Mouse (Mus musculus): ENCODE measurements around the gene Armc12. TPM values are rescaled to one million over a fixed set of nuclear protein-coding genes. Genes with fewer than 3 reads are reported as not detected.
"Not testable (repeated sequence)": the region's sequence is repeated elsewhere in the genome, so short reads cannot be mapped to it uniquely, and the experiment has no call there.

The Armc12 gene
- total RNA-seq, 2 experiments from 2014 or later = not detected

DNA sequence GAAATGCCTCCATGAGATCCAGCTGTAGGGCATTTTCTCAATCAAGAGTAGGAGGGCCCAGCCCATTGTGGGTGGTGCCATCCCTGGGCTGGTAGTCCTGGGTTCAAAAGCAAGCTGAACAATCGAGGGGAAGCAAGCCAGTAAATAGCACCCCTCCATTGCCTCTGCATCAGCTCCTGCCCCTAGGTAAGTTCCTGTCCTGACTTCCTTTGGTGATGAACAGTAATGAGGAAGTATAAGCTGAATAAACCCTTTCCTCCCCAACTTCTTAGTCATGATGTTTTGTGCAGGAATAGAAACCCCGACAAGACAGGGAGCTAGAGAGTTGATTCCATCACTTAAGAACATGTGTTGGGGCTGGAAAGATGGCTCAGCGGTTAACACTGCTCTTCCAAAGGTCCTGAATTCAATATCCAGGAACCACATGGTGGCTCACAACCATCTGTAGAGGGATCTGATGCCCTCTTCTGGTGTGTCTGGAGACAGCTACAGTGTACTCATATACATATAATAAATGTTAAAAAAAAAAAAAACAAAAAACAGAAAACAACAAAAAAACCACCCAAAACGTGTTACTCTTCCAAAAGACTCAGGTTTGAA, 5.7 kb upstream of the Armc12 start:
- no peak for DNase-seq
- intact Hi-C loops (cut with DNase I) = loop anchor here (1.0 to 10.0 kb wide), 3 partner anchors 40 to 300 kb away; no protein-coding TSS in a partner anchor

DNA sequence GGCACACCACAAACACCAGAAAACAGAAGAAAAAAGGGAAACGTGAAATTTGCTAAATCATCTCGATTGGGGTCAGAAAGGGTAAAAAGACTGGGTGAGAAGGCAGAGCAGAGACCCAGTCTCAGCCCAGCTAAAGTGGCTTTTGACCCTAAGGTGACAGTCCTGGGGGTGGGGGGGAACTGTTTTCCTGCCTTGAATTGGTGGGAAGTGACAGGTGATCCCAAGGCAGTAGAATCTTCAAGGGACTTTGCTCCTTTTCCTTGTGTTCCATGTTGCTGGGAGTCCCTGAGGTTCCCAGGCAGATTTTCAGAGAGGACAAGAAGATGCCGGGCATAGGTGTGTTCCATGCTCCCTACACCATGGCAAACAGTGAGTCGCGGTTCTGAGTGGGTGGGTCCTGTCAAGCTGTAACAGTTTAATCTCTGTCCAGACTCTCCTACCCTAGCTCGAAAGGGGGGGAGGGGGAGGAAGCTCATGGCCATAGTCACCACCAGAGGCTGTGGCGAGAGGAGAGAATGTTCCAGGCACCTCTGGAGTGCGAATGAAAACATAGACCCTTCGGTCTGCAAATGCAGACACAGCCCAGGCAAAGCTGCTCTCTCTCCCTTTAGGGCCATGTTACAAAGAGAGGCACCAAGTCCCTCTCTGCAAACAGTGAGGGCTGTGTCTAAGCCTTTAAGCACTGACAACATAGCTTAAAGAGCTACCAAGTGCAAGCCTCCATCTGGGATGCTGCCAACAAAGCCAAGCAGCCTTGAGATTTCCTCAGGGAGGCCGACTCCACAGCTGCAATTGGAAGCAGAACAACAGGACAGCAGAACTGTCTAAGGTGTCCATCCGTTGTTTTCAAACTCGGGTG, 3.2 kb upstream of the Armc12 start:
- DNase-seq = no peak
- intact Hi-C loops (cut with DNase I) = loop anchor here (1.0 to 10.0 kb wide), 3 partner anchors 120 to 303 kb away; no protein-coding TSS in a partner anchor

DNA sequence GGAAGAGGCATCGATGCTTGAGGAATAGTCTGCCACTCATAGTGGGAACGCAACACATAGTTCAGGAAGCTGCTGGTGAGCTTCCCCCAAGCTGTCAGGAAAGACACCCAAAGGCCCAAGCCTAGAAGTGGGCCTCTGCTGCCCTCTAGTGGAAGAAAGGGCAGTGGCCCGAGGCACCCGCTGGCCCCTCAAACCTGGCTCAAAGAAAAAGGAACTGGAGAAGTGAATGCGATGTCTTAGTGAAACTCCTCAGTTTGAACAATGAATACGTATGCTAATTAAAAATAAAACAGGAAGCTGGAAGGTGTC, 2.6 kb upstream of the Armc12 start:
- intact Hi-C loops (cut with DNase I) = loop anchor here (1.0 to 10.0 kb wide), 3 partner anchors 121 to 303 kb away; no protein-coding TSS in a partner anchor
- DNase-seq = peak; percentile 91 to 93

DNA sequence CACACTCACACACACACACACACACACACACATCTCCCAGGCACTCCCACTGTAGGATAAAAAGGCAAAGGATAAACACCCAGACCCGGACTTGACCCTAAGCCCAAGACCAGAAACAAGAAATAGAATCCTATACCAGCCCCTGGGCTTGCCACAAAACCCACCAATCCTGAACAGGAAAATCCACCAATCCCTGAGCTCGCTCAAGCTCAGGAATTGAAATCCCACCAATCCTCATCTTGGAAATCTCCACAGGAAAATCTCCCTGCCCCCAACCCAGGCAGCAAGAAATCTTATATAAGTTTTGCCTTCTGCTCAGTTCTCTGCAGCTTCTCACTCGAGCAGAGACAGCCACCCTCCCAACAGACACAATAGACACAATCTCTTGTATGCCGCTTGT, 1.5 kb upstream of the Armc12 start:
- DNase-seq = no peak
- intact Hi-C loops (cut with DNase I) = loop anchor here (10.0 kb wide), 1 partner anchor 304 kb away; no protein-coding TSS in a partner anchor

DNA sequence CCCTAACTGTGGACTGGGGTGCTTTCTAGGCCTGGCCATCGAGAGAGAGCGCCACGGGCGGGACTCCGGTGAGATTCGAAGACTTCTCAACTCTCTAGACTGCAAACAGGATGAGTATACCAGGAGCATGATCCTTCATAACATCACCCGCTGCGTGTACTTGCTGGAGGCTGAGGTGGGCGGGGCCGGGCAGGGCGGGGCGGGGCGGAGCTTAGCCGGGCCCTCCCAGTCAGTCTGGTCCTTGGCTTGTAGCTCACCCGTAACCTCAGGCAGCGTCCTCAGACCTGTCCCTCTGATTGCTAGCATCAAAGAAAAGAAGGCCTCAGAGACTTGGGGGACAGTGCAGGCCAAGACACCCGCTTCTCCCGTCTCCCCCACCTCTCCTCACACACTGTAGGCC, 1.3 kb downstream of the Armc12 start:
- intact Hi-C loops (cut with DNase I) = no loop called here
- DNase-seq = no peak

DNA sequence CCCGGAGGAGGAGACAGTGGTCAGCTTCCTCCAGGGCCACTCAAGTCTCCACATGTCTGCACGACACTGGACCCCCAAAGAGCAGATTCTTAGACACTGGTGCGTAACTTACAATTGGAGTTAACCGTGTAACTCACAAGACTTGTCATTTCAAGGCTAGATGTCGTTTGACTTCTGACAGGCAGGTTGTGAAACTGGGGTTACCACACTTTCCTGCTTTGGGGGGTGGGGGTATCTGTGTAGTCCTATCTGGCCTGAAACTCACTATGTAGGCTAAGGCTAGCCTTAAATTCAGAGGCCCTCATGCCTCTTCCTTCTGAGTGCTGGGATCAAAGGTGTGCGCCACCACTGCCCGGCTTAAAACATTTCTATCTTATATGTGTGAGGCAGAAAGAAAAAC, 2.0 kb downstream of the Armc12 start:
- intact Hi-C loops (cut with DNase I) = no loop called here

DNA sequence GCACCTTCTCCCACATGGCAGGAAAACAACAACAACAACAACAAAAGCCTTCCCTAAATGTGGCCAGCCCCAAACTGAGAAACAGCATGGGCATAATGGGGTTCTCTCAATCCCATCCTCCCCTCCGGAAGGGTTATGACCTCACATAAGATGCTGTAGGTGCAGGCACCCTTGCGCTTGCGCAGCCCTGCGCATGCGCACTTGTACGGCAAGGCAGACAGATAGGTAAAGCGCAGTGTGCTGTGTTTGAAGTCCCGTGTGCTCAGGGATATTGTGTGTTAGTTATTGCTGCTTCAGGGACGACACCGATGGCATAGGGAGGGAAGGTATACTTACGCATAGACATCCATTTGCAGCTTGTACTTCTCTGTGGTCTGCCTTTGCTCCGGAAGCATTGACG, 2.7 kb downstream of the Armc12 start:
- intact Hi-C loops (cut with DNase I) = no loop called here
- no peak for DNase-seq

More for the DNA sequence above, 2.0 kb downstream of the Armc12 start:
- no peak for DNase-seq

DNA sequence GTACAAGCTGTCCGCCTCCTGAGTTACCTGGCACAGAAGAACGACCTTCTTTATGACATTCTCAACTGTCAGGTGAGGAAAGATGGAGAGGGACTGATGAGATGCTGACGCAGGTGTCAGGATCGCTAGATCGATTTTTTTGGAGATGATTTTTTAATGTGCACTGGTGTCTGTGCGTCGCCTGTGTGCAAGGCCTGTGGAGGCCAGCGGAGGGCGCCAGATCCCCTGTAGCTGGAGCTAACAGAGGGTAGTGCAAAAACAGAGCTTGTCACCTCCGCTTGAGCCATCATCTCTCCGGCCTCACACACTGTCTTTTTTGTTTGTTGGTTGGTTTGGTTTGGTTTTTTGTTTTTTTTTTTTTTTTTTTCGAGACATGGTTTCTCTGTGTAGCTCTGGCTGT, 7.3 kb downstream of the Armc12 start:
- no peak for DNase-seq
- intact Hi-C loops (cut with DNase I) = no loop called here

DNA sequence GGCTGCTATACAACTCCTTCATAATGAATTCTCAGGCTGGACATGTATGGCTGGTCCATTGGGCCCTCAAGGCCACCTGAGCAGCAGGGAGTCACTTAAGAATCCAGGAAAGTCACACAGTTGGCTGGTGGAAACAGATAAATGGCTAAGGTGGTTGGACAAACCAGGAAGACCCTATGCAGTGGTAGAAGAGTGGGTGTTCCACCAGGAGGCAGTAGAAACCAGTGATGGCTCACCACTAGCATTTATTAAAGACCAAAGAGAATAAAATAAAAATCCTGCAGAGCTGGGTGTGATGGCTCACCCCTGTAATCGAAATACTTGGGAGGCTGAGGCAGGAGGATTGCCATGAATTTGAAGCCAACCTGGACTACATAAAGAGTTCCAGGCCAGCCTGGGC, 16.3 kb downstream of the Armc12 start:
- peak in 1 of 2 experiments; percentile 35 for DNase-seq
- intact Hi-C loops (cut with DNase I) = loop anchor here (2.0 kb wide), 1 partner anchor 104 kb away; no protein-coding TSS in a partner anchor

DNA sequence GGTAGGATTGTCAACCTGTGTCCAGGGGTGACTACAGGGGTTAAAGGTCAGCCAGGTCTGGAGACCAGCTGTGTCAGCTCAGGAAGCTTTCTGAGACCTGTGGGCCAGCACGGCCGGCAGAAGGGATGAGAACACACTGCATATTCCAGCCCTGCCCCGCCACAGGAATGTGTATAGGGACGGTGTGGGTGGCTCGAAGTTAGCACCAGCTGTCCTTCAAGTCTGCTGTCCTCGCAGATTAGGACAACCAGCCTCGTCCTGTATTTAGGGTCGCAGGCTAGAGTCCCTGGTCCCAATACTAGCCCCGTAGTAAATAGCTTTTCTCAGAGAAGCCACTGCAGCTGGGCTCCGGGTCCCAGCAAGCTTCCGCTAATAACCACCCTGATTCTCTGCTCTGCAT, 17.9 kb downstream of the Armc12 start:
- no peak for DNase-seq
- intact Hi-C loops (cut with DNase I) = no loop called here

DNA sequence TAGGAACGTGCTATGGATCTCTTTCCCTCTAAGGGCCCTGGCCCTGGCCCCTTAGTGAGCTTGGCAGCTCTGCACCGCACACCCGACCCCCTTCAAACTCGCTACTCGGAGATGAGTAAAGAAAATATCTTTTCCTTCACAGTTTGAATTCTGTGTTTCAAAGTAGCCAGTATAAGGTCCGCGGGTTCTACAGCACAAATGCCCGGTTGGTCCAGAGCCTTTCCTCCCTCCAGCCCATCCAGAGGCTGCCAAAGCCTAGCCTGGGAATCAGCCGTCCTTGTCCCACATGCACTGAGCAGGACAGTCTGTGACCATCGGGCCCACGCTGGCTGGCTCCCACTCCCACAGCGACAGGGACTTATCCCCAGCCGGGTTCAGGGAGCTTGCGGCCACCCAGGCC, 18.5 kb downstream of the Armc12 start, which contains the start of gene Clpsl2:
Gene Clpsl2, plus strand, starts transcription at position 301 of the 400 bp plus-strand sequence.
- intact Hi-C loops (cut with DNase I) = no loop called here
- DNase-seq = no peak

DNA sequence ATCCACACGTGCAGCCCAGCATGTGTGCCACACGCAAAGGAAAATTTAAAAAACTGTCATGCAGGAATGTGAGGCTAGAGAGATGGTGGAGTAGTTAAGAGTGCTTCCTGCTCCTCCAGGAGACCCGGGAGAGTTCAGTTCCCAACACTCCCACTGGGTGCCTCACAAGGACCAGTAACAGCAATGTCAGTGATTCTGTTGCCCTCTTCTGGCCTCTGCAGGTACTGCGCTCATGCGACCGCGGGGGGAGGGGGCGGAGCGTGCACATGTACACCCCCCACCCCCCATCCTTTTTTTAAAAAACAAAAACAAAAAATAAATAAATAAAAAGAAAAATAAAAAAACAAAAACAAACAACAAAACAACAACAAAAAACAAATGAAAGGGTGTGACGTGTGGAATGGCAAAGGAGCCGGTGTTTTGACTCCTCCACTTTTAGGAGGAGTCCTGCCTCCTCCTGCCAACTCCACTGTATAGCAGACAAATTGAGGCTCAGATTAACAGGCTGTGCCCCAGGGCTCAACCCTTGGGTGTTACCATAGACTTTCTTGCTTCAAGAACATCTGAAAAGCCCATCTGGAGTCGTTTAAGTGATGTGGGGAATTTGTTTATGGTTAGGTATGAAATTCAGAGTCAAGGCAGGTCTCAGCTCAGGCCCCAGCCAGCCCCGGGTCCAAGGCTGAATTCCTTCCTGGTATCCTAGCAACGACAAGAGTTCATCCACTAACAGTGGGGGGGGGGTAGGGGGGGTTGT, 22.6 kb downstream of the Armc12 start:
- peak; percentile 73 to 84 for DNase-seq
- intact Hi-C loops (cut with DNase I) = no loop called here

DNA sequence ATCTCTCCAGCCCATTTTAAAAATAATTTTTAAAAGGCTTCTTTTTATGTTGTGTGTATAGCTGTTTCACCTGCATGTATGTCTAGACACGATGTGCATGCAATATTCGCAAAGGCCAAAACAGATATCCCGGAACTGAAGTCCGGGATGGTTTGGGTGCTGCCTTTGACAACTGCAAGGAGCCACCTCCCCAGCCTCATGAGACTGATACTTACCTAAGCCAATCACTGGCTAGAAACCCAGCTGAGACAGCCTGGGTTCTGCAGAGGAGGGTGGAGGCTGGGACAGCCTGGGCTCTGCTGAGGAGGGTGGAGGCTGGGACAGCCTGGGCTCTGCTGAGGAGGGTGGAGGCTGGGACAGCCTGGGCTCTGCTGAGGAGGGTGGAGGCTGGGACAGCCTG, 23.4 kb downstream of the Armc12 start:
- intact Hi-C loops (cut with DNase I); DNase-seq: not testable (repeated sequence)

DNA sequence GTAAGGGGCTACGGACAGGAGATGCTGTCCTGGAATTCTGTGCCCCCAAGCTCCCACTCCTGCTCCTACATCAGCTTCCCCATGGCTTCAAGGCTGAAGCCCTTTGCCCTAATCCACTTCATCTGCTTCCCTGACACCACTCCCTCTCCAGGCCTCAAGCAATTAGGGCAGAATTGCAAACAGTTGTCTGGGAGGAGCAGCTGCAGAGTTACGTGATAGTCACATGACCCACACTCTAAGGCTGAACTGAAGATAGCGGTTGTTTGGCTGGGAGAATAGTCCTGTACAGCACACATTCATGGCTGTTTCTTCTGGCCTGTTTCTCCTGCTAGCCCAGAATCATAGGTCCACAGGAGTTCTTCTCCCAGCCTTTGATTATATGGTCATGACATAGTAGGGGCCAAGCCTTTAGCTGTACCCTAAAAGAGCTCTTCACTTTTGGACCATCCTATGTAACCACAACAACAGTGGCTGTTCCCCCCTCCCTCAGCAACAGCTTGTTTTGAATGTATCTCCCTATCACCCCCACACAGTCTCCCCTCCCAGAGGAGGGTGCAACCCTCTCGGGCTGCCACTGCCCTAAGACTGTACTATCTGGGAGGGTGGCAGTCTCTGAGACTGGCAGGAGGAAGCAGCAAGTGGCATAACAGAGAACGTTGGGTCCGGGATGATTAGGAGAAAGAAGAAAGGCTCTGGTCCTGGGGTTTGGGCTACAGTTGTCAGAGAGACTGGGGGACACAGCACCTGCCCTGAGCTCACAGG, 26.2 kb downstream of the Armc12 start:
- intact Hi-C loops (cut with DNase I) = no loop called here
- DNase-seq = no peak

DNA sequence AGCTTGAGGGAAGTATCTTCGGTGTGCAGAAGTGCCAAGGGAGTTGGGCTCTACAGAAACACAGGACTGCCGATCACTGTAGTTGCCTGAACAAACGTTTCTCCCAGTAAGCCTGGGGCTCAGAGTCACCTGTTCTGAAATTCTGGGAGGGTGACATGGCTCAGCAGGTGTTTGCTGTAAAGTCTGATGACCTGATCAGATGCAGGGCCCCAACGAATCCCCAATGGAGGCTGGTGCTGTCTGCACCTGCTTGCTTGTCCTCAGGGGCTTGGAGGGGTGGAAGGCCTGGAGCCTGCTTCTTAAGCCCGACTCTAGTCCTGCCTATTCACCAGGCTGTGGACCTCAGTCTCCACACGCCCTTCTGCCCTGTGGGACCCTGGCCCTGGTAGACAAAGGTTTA, 27.2 kb downstream of the Armc12 start:
- intact Hi-C loops (cut with DNase I) = no loop called here
- DNase-seq = no peak

DNA sequence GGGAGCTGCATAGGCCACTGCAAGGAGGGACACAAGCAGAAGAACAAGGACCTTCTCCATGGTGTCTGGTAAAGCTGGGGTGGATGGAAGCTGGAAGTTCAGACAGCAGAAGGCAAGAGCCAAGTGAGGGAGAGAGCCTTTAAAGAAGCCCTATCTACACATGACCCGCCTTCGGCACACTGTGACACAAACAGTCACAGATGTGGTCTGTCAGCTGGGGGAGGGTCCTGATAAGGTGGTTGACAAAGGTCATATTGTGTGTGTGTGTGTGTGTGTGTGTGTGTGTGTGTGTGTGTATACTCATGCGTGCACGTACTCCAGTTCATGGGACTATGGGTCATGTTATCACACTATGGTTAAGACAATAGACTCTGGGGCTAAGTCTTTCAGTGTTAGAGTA, 30.0 kb downstream of the Armc12 start, which contains the start of gene Clps:
Gene Clps, minus strand, starts transcription at position 169 of the 400 bp plus-strand sequence.
- intact Hi-C loops (cut with DNase I) = no loop called here
- no peak for DNase-seq

DNA sequence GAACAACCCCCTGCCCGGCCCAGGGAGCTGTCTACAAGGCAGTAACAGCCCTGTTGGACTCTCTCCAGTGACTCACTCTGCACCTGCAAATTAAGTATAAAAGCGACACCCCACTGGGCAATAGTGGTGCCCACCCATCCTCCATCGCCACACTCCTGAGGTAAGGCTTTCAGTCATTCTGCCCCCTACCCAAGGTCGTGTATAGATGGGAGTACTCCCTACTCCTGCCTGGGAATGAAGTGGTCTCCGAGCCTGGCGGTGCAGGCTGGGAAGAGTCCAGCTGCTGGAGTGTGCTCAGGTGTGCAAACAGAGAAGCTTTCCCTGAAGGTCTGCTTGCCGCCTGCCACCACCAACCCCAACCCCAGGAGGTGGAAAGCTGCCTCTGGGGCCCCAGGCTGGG, 31.0 kb downstream of the Armc12 start:
- intact Hi-C loops (cut with DNase I) = no loop called here
- no peak for DNase-seq

DNA sequence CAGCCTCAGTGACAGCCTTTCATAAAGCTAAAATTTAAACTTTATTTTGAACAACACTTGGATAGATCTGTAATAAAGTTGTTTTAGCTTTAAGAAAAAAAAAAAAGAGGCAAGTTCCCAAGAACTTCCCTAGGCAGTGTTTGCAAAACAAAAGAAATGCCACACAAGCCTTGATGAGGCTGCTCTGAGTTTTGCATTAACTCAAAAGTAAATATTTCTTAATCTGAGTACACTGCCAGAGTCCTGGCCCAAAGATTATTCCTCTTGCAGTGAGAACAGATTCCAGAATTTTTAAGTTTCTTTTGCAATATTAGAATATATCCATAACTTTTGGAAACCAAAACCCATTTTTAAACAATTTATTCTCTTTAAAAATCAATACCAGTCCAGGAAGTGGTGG, 34.6 kb downstream of the Armc12 start:
- DNase-seq = no peak
- intact Hi-C loops (cut with DNase I) = no loop called here

DNA sequence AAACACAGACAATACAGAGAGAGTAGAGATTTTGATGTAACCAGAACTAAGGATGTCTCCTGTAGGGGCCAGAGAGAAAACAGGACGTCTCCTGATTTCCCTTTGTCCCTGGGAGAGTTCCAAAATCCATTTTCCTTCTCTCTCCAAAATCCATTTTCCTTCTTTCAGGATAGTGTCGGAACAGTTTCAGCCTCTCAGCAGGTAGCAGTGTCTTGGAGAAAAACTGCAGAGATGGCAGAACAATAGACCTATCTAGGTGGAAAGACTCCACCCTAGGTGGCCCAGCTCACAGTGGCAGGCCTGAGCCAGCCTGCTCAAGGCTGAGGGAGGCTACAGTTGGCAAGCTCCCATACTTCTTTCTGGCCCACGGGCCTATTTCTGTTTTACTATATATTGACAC, 36.9 kb downstream of the Armc12 start:
- intact Hi-C loops (cut with DNase I) = no loop called here
- no peak for DNase-seq

DNA sequence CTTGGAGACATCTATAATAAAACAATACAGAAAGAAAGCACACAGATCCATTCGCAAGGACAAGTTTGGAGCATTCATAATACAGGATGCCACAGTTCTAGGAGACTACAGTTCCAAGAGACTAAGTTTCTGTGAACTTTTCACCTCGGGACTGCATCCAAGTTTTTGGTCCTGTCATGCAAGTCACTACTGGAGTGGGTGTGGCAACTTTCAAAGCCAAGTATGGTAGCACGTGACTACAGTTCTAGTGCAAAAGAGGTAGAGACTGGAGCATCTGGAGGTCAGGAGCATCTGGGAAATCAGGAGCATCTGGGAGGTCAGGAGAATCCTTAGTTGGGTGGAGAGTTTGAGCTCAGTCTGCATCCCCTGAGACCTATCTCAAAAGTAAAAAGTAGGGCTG, 41.3 kb downstream of the Armc12 start:
- DNase-seq = no peak
- intact Hi-C loops (cut with DNase I) = no loop called here

DNA sequence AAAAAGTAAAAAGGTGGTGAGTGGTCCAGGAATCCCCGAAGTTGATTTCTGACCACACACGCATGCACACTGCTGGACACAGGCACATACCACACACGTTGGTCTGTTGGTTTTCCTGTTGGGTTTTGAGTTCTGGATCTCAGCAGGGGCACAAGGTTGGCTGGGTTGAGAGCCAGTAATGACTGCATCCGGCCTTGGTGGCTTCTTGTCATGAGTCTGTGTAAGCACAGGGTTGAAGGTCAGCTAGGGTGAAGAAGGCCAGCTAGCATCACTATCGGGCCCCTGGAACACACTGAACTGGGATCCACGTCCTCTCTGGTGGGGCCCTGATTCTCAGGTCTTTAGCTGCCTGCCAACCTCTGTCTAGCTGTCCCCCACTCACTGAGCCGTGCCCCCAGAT, 41.9 kb downstream of the Armc12 start:
- DNase-seq = no peak
- intact Hi-C loops (cut with DNase I) = no loop called here
